Mouse (Mus musculus) midbrain, postnatal 0 days (tissue): ENCODE results near the gene Jpt2. TPM values are rescaled to one million over a fixed set of nuclear protein-coding genes. Genes with fewer than 3 reads are reported as not detected.
"Not testable (repeated sequence)": the region's sequence is repeated elsewhere in the genome, so short reads cannot be mapped to it uniquely, and the experiment has no call there.

ENCODE experiments used
- ATAC-seq: fragments of 200-750 bp; cut with Nextera tagmentation; 2 replicates; pipeline ENCODE4 v1.8.0; 2017; ENCODE audit warnings: moderate number of reproducible peaks, mild to moderate bottlenecking, moderate TSS enrichment, moderate library complexity; ENCODE audit not compliant: low FRiP score
- DNase-seq: peaks from one replicate; pipeline ENCODE4 v3.0.0-alpha.2; 2015; ENCODE audit warnings: low spot score
- H3K27ac ChIP-seq: fragments of 300-500 bp; sonication (generic); 2 replicates; pipeline ENCODE4 v1.5.1; 2014; ENCODE audit warnings: low read depth, mild to moderate bottlenecking, low read length, mixed read lengths
- H3K27me3 ChIP-seq: fragments of 300-500 bp; sonication (generic); 2 replicates; pipeline ENCODE4 v1.6.1; 2014; ENCODE audit warnings: low read length, control low read depth, mixed read lengths; ENCODE audit not compliant: insufficient read depth
- H3K36me3 ChIP-seq: fragments of 300-500 bp; sonication (generic); 2 replicates; pipeline ENCODE4 v1.6.1; 2014; ENCODE audit warnings: low read length, control low read depth, mixed read lengths; ENCODE audit not compliant: insufficient read depth
- H3K4me1 ChIP-seq: fragments of 300-500 bp; sonication (generic); 2 replicates; pipeline ENCODE4 v1.6.1; 2014; ENCODE audit warnings: mild to moderate bottlenecking, control low read depth, antibody characterized with exemption, low read length, mixed read lengths; ENCODE audit not compliant: insufficient read depth
- H3K4me2 ChIP-seq: fragments of 300-500 bp; sonication (generic); 2 replicates; pipeline ENCODE4 v1.6.1; 2014; ENCODE audit warnings: low read depth, mild to moderate bottlenecking, low read length, mixed read lengths; ENCODE audit not compliant: poor library complexity, severe bottlenecking
- H3K4me3 ChIP-seq: fragments of 300-500 bp; sonication (generic); 2 replicates; pipeline ENCODE4 v1.5.1; 2014; ENCODE audit warnings: low read depth, mild to moderate bottlenecking, low read length, moderate library complexity
- H3K9ac ChIP-seq: fragments of 300-500 bp; sonication (generic); replicated peaks from 2 replicates; pipeline ENCODE4 v1.6.1; 2014; ENCODE audit warnings: mild to moderate bottlenecking, low read length, moderate library complexity, mixed read lengths; ENCODE audit not compliant: poor library complexity, severe bottlenecking
- H3K9me3 ChIP-seq: fragments of 300-500 bp; sonication (generic); 2 replicates; pipeline ENCODE4 v1.6.1; 2016; ENCODE audit warnings: low read length, control low read depth
- CTCF ChIP-seq: IDR thresholded peaks from 2 replicates; pipeline ENCODE4 v1.5.1; 2016; ENCODE audit warnings: antibody characterized with exemption, mild to moderate bottlenecking
- WGBS: fragments of 180-500 bp; shearing (Covaris S2); extraction: QIAGEN DNeasy Blood & Tissue Kit; methylation state at CpG from one replicate; pipeline ENCODE4 v1.1.7; 2014; 5-methylcytosine and 5-hydroxymethylcytosine counted together
- polyA plus RNA-seq: library from polyadenylated mRNA; unstranded; fragments of >200 nt; fragmentation: Nextera tagmentation; extraction: Ambion mirVana; gene quantifications from 2 replicates; pipeline ENCODE4 v1.2.1, GENCODE M21; 2015
- total RNA-seq: library from RNA; depleted of rRNA; stranded (reverse); fragments of >200 nt; gene quantifications from 2 replicates; pipeline ENCODE4 v1.2.3, GENCODE M21; 2014

Gene Jpt2
- total and polyA plus RNA-seq, 2 experiments from 2014 or later: 60.7 to 66.7 TPM

GRCm38 (mm10) chr17:24942453-24942852 is 18.0 kb downstream of the Jpt2 start:
- DNase-seq: peak; percentile 3
- not testable (repeated sequence) for H3K4me3 ChIP-seq, H3K27ac ChIP-seq, H3K4me1 ChIP-seq, ATAC-seq, H3K9me3 ChIP-seq, H3K4me2 ChIP-seq, H3K27me3 ChIP-seq, H3K9ac ChIP-seq
- peak; percentile 76 for TF ChIP-seq CTCF
- H3K36me3 ChIP-seq: peaks cover 12% of the 10 kb centered on the region
- WGBS: 3% methylated on average over 2 of the region's 2 CpGs

GRCm38 (mm10) chr17:24937266-24937665 is 23.2 kb downstream of the Jpt2 start:
- H3K9me3 ChIP-seq: no peaks in the 10 kb centered on the region
- H3K36me3 ChIP-seq: no peaks in the 10 kb centered on the region
- peak overlapping the region; percentile 93 for H3K4me3 ChIP-seq
- no peaks in the 10 kb centered on the region for H3K27me3 ChIP-seq
- H3K4me1 ChIP-seq: peaks cover 16% of the 10 kb centered on the region
- peak overlapping the region; percentile 92 for H3K9ac ChIP-seq
- DNase-seq (no peak), ATAC-seq (no peak)
- WGBS: 48% methylated on average over 6 of the region's 6 CpGs
- TF ChIP-seq CTCF: peak; percentile 36
- H3K4me2 ChIP-seq: peak overlapping the region; percentile 79
- peak overlapping the region; percentile 86 for H3K27ac ChIP-seq

- Histone ChIP-seq H3K27me3 (no peaks in the 10 kb centered on the region), H3K9me3 (no peaks in the 10 kb centered on the region), H3K4me2 (peak within 1 kb of the TSS; percentile 79), H3K4me1 (peaks cover 16% of the 10 kb centered on the region), H3K9ac (peak within 1 kb of the TSS; percentile 92), H3K4me3 (peak within 1 kb of the TSS; percentile 93), H3K36me3 (0 out of 2 replicates have a peak, but pooled peaks cover 2% of the 10 kb centered on the region), H3K27ac (peak within 1 kb of the TSS; percentile 86)
- DNase-seq (peak; percentile 96), ATAC-seq (peak; percentile 97)
- peak; percentile 50 for TF ChIP-seq CTCF
- under 1% methylated on average over 78 of the region's 78 CpGs for WGBS
Measured at GRCm38 (mm10) chr17:24936259-24937237, 23.9 kb downstream of the Jpt2 start, which contains the start of gene Mapk8ip3. Mapk8ip3 (minus strand) TSS chr17:24936977.

- ATAC-seq: no peak
- no peak for TF ChIP-seq CTCF
Measured at GRCm38 (mm10) chr17:24935666-24936065, 24.8 kb downstream of the Jpt2 start.

GRCm38 (mm10) chr17:24934926-24935325 is 25.6 kb downstream of the Jpt2 start:
- H3K4me2 ChIP-seq: peak overlapping the region; percentile 79
- ATAC-seq: no peak

More at GRCm38 (mm10) chr17:24935666-24936065, 24.8 kb downstream of the Jpt2 start:
- H3K27me3 ChIP-seq: no peaks in the 10 kb centered on the region
- peak overlapping the region; percentile 79 for H3K4me2 ChIP-seq
- peak overlapping the region; percentile 92 for H3K9ac ChIP-seq
- H3K36me3 ChIP-seq: 0 out of 2 replicates have a peak, but pooled peaks cover 2% of the 10 kb centered on the region
- H3K27ac ChIP-seq: no peak overlapping the region
- H3K4me1 ChIP-seq: peaks cover 16% of the 10 kb centered on the region
- no peak for DNase-seq
- H3K9me3 ChIP-seq: no peaks in the 10 kb centered on the region
- peak overlapping the region; percentile 93 for H3K4me3 ChIP-seq

GRCm38 (mm10) chr17:24933163-24933562 is 27.3 kb downstream of the Jpt2 start:
- H3K36me3 ChIP-seq: 0 out of 2 replicates have a peak, but pooled peaks cover 2% of the 10 kb centered on the region
- peaks cover 16% of the 10 kb centered on the region for H3K4me1 ChIP-seq
- DNase-seq: no peak
- 73% methylated on average over 4 of the region's 4 CpGs for WGBS
- no peak for TF ChIP-seq CTCF
- no peak overlapping the region for H3K9ac ChIP-seq
- H3K27me3 ChIP-seq: no peaks in the 10 kb centered on the region
- H3K4me2 ChIP-seq: no peak overlapping the region
- no peak overlapping the region for H3K4me3 ChIP-seq
- ATAC-seq: no peak
- no peak overlapping the region for H3K27ac ChIP-seq
- H3K9me3 ChIP-seq: no peaks in the 10 kb centered on the region

More at GRCm38 (mm10) chr17:24934926-24935325, 25.6 kb downstream of the Jpt2 start:
- H3K4me1 ChIP-seq: peaks cover 16% of the 10 kb centered on the region
- 0 out of 2 replicates have a peak, but pooled peaks cover 2% of the 10 kb centered on the region for H3K36me3 ChIP-seq
- TF ChIP-seq CTCF: no peak
- WGBS: 90% methylated on average over 4 of the region's 4 CpGs
- no peaks in the 10 kb centered on the region for H3K27me3 ChIP-seq
- no peak for DNase-seq
- no peaks in the 10 kb centered on the region for H3K9me3 ChIP-seq
- H3K9ac ChIP-seq: peak overlapping the region; percentile 92; the same call in 1 of the 2 replicates
- peak overlapping the region; percentile 93 for H3K4me3 ChIP-seq
- no peak overlapping the region for H3K27ac ChIP-seq
